Mouse (Mus musculus) megakaryocyte, adult 5-6 weeks (primary cell): ENCODE data around the gene Smg5. TPM values are rescaled to one million over a fixed set of nuclear protein-coding genes. Genes with fewer than 3 reads are reported as not detected.

Experiments
- ATAC-seq: 2 replicates; pipeline ENCODE4 v1.8.0; 2016; ENCODE audit warnings: mild to moderate bottlenecking, inconsistent platforms; ENCODE audit not compliant: poor library complexity, severe bottlenecking
- total RNA-seq, 2 experiments: library from RNA; stranded (forward) in 1 of 2; stranded (reverse) in 1 of 2; fragments of 153-499, 151-499 nt in 1 of 2; fragments of 221-1000, 200-1000 nt in 1 of 2; gene quantifications; 2 replicates each; pipeline versions ENCODE4 v1.2.3 to v1.2.4; 2015 to 2017

Gene Smg5
- total RNA-seq, 2 experiments from 2014 or later = 21.1 to 34.5 TPM

GRCm38 (mm10) chr3:88393776-88394375, 57.8 kb downstream of the Smg5 start:
- no peak for ATAC-seq

DNA sequence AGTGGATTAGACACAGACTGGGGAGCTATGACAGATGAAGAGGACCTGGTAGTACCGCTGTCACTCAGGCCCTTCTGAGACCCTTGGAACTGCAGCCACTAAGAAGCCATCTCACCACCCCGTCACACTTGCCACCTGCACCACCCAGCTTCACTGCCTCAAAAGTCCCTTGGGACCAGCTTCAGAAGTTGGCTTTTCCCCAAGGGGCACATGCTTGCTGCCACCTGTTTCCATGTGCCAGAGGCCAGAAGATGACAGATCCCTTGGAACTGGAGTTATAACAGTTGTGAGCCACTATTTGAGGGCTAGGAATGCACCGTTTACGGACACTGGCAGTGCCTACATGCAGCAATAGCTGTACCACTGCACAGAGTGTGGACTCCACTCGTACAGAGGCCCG, 59.2 kb downstream of the Smg5 start:
- ATAC-seq = no peak

GRCm38 (mm10) chr3:88395742-88396141, 59.7 kb downstream of the Smg5 start:
- peak; percentile 78 for ATAC-seq

- ATAC-seq = no peak
Measured at GRCm38 (mm10) chr3:88398666-88399065, 62.6 kb downstream of the Smg5 start.

DNA sequence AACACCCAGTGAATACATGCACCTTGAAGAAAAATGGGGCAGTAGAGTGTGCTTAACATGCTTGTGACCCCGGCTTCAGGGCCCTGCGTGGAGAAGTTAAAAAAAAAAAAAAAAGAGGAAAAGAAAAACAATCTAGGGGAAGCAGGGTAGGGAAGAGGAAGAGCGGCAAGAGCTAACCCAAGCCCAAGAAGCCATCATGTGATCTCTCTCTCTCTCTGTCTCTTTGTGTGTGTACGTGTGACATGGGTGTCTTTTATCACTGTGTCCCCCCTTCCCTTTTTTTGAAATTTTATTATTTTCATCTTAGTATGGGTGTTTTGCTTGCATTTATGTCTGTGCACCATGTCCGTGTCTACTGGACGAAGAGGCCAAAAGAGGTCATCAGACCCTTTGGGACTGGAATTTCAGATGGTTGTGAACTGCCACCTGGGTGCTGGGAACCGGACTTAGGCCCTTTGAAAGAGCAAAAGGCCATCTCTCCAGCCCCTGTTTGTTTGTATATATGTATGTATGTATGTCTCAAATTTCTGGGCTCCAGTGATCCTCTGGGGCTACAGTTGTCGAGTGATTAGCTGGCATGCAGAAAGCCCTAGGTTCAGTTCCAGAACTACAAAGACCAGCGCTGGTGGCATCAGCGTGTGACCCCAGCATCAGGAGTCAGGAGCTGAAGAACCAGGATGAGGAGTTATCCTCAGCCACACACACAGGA, 67.6 kb downstream of the Smg5 start:
- peak; percentile 41; the same call in 1 of the 2 replicates for ATAC-seq

DNA sequence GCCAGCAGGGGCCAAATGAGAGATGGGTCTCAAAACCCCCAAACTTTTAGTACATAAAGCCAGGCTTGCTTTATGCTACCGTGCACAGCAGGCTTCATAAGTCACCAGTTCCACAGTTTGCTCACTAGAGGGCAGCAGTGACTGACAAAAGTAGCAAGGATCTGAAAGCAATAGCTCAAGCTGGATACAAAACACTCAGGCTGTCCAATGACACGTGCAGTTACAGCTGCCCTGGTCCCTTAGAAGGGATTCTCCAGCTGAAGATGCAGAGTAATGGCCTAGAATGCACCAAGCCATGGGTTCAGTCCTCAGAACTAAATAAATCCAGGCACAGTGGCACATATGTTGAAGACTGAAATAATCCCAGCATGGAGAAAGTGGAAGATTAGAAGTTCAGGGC, 71.0 kb downstream of the Smg5 start:
- ATAC-seq = peak; percentile 53

- no peak for ATAC-seq
Measured at GRCm38 (mm10) chr3:88407529-88407928, 71.5 kb downstream of the Smg5 start.

DNA sequence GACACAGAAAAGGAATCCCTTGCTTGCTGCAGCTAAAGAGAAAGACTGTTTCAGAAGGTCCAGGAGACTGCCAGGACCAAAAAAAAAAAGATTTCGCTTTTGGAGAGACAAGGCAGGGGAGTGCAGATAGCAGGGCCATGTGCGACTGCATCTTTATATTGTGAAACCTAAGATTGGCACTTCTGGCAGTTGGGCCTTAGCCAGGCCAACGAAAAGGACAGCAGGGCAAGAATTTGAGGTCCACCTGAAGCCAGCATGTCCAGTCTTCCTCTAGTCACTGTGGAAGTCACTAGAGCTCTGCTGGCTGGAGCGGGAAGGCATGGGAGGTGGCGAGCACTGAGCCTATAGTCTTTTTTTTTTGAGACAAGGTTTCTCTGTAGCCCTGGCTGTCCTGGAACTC, 72.9 kb downstream of the Smg5 start:
- no peak for ATAC-seq

DNA sequence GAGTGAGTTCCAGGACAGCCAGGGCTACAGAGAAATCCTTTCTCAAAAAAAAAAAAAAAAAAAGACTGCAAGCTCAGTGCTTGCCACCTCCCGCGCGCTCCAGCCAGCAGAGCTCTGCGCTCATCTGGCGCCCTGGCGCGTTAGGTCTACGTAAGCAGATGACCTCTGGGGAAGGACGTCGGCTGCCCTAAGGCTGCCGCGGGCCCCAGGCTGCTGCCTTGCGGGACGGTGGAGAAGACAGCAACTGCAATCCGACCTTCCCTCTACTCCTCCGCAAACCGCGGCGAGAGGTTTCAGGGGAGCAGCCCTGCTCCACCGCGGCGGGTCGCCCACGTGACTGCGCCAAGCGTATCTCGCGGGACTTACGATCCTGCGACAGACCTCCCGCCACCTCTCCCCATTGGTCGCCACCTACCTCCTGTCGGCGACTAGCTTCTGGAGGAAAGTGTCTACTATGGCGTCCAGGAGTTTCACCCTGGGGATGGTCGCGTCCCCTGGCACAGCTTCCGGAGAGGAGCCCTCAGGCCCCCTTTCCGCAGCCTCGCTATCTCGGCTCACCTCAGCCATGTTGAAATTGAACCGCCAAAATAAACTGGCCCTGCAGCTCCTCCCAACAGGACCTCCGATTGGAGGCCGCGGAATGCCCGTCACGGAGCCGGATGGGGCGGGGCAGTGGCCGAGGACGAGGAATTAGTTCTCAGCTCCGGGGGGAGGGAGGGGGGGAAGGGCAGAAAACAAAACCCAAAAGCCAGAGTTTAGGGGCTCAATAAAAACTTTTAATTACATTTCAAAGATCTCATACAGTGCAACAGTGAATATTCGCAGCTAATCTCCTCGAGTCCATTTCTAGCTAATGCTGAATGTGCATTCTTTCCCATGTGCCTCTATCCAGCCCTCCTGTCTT, 73.9 kb downstream of the Smg5 start, which contains the start of gene Pmf1:
Pmf1 (minus strand) TSS at position 591 of the 904 bp plus-strand sequence.
- ATAC-seq = peak; percentile 89

DNA sequence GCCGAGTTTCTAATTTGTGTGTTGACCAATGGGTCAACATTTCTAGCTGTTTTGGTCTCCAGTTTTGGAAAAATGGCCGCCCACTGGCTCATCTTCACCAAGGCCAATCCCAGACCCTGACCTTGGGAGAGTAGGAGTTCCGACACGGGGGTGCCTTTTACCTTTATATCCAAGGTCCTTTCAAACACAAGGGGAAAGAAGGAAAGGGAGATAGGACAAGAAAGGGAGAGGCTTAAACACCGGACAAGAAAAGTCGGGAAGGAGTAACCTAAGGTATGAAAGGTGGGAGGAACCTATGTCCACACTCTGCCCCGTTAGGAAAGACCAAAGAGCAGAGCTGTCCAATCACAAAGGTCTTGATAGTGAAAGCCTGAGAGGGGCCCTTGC, 74.6 kb downstream of the Smg5 start:
- ATAC-seq = no peak

DNA sequence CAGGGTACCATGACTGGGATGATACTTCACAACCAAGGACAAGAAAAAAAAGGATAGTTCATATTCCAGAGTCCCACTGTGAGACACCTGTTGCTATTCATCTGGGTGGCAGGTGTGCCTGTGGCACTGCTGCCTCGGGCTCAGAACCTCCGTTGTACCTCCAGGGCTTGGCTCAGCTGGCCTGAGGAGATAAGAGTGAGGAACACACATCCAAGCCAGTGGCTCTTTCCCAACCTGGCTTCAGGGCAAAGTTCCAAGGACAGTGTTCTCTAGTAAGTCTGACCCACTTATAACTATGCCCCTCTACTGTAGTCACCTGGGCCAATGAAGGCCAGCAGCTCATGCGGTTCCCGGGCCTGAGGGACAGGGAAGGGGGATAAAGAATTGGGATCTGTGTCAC, 75.6 kb downstream of the Smg5 start:
- ATAC-seq = no peak

Other genes with a start within 250 kb of the Smg5 start
- gene Mef2d, start 193.9 kb upstream of the Smg5 start, total RNA-seq (2015) = 73.3 and 77.4 TPM in 2 replicates
- 29.2 and 42.0 TPM in 2 replicates for gene Mef2d, start 193.9 kb upstream of the Smg5 start, total RNA-seq (2017)
- not detected in 2 replicates for gene Rhbg, start 81.6 kb upstream of the Smg5 start, total RNA-seq (2015)
- not detected in 2 replicates for gene Rhbg, start 81.6 kb upstream of the Smg5 start, total RNA-seq (2017)
- gene Gm38392, start 49.0 kb upstream of the Smg5 start, total RNA-seq (2015) = not detected in 2 replicates
- gene Gm38392, start 49.0 kb upstream of the Smg5 start, total RNA-seq (2017) = not detected in 2 replicates
- 2.8 and 6.6 TPM in 2 replicates for gene Tsacc, start 39.3 kb upstream of the Smg5 start, total RNA-seq (2015)
- gene Tsacc, start 39.3 kb upstream of the Smg5 start, total RNA-seq (2017) = 0.95 and 3.5 TPM in 2 replicates
- gene Cct3, start 39.1 kb upstream of the Smg5 start, total RNA-seq (2015) = 153 and 179 TPM in 2 replicates
- 90.2 and 91.2 TPM in 2 replicates for gene Cct3, start 39.1 kb upstream of the Smg5 start, total RNA-seq (2017)
- gene Glmp, start 11.2 kb upstream of the Smg5 start, total RNA-seq (2015) = 146 and 170 TPM in 2 replicates
- gene Glmp, start 11.2 kb upstream of the Smg5 start, total RNA-seq (2017) = 40.6 and 45.1 TPM in 2 replicates
- 2.6 TPM in 1 of 2 replicates, not detected in the other for gene Tmem79, start 112 bp upstream of the Smg5 start, total RNA-seq (2015)
- gene Tmem79, start 112 bp upstream of the Smg5 start, total RNA-seq (2017) = 1.2 TPM in 1 of 2 replicates, not detected in the other
- gene Paqr6, start 28.3 kb downstream of the Smg5 start, total RNA-seq (2015) = not detected in 2 replicates
- not detected in 2 replicates for gene Paqr6, start 28.3 kb downstream of the Smg5 start, total RNA-seq (2017)
- not detected in 2 replicates for gene Bglap3, start 36.5 kb downstream of the Smg5 start, total RNA-seq (2015)
- not detected in 2 replicates for gene Bglap3, start 36.5 kb downstream of the Smg5 start, total RNA-seq (2017)
- 0.84 TPM in 1 of 2 replicates, not detected in the other for gene Bglap2, start 42.4 kb downstream of the Smg5 start, total RNA-seq (2015)
- gene Bglap2, start 42.4 kb downstream of the Smg5 start, total RNA-seq (2017) = 0.66 TPM in 1 of 2 replicates, not detected in the other
- 0.93 and 1.5 TPM in 2 replicates for gene Bglap, start 48.2 kb downstream of the Smg5 start, total RNA-seq (2015)
- gene Bglap, start 48.2 kb downstream of the Smg5 start, total RNA-seq (2017) = 5.0 and 6.3 TPM in 2 replicates
- gene Pmf1, start 74.1 kb downstream of the Smg5 start, total RNA-seq (2015) = 115 and 131 TPM in 2 replicates
- gene Pmf1, start 74.1 kb downstream of the Smg5 start, total RNA-seq (2017) = 78.5 and 81.9 TPM in 2 replicates
- gene Slc25a44, start 88.9 kb downstream of the Smg5 start, total RNA-seq (2015) = 11.4 and 11.6 TPM in 2 replicates
- 17.4 and 18.7 TPM in 2 replicates for gene Slc25a44, start 88.9 kb downstream of the Smg5 start, total RNA-seq (2017)
- 171 and 181 TPM in 2 replicates for gene Sema4a, start 124.9 kb downstream of the Smg5 start, total RNA-seq (2015)
- gene Sema4a, start 124.9 kb downstream of the Smg5 start, total RNA-seq (2017) = 164 and 167 TPM in 2 replicates
- gene Lmna, start 173.7 kb downstream of the Smg5 start, total RNA-seq (2015) = 1.5 and 1.9 TPM in 2 replicates
- 2.5 and 4.5 TPM in 2 replicates for gene Lmna, start 173.7 kb downstream of the Smg5 start, total RNA-seq (2017)
- 0.04 and 0.05 TPM in 2 replicates for gene Mex3a, start 196.1 kb downstream of the Smg5 start, total RNA-seq (2015)
- gene Mex3a, start 196.1 kb downstream of the Smg5 start, total RNA-seq (2017) = 0.04 and 0.18 TPM in 2 replicates
- not detected in 2 replicates for gene Rab25, start 212.0 kb downstream of the Smg5 start, total RNA-seq (2015)
- not detected in 2 replicates for gene Rab25, start 212.0 kb downstream of the Smg5 start, total RNA-seq (2017)
- gene Lamtor2, start 216.8 kb downstream of the Smg5 start, total RNA-seq (2015) = 31.3 TPM in 2 replicates
- 57.8 and 73.4 TPM in 2 replicates for gene Lamtor2, start 216.8 kb downstream of the Smg5 start, total RNA-seq (2017)
- gene Ubqln4, start 217.5 kb downstream of the Smg5 start, total RNA-seq (2015) = 10.5 and 14.5 TPM in 2 replicates
- 15.9 and 16.4 TPM in 2 replicates for gene Ubqln4, start 217.5 kb downstream of the Smg5 start, total RNA-seq (2017)
- 207 and 216 TPM in 2 replicates for gene Ssr2, start 239.6 kb downstream of the Smg5 start, total RNA-seq (2015)
- 93.2 and 107 TPM in 2 replicates for gene Ssr2, start 239.6 kb downstream of the Smg5 start, total RNA-seq (2017)